Mouse (Mus musculus): ENCODE results near the gene Rfc3. TPM values are rescaled to one million over a fixed set of nuclear protein-coding genes. Genes with fewer than 3 reads are reported as not detected.
A peak's percentile ranks its signal among the peaks of the same experiment; 100 is the strongest.
"Not testable (repeated sequence)": the region's sequence is repeated elsewhere in the genome, so short reads cannot be mapped to it uniquely, and the experiment has no call there.

Rfc3 gene
- 10 to 100 TPM in 1 of 2 experiments, 1 to 10 TPM in 1; 7.1 to 10.2 TPM for total RNA-seq (2021)
- long read RNA-seq, partial matches to known transcripts, result 0 of 1 reads
- long read RNA-seq, other reads (novel, unspliced or antisense), result 1 of 1 reads

DNA sequence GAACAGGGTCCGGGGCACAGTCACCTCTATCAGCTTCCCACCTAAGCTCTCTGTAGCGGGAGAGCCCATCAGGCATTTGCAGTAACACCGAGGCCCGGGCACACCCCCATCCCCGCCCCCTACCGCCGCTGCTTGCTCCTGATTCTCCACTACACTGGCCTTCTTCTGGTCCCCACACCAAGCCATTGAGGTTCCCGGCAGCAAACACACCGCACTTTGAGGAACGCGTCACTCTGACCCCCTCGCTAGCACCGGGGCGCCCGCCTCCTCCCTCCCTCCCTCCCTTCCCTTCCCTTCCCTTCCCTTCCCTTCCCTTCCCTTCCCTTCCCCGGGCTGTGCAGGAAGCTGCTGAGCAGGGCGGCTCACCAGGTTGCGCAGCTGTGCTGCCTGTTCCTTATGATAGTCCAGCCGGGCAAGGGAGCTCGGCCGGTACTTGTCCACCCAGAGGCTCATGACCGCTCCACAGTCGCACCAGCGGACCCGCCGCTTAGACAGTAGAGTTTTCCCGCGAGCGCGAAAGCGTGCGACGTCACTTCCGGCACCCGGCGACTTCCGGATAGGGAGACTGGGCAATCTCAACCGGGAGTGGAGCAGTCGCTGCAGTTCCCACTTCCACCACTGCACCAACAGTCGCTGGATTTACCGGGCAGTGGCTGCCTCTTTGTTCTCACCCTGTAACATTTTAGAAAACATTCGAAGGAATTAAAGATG is at the start of gene Rfc3:
Gene Rfc3, minus strand, starts transcription at position 543 of the 711 bp plus-strand sequence.
- peak; percentile 91 to 96 for DNase-seq (ENCODE audit: low spot score in 2 of 2)

DNA sequence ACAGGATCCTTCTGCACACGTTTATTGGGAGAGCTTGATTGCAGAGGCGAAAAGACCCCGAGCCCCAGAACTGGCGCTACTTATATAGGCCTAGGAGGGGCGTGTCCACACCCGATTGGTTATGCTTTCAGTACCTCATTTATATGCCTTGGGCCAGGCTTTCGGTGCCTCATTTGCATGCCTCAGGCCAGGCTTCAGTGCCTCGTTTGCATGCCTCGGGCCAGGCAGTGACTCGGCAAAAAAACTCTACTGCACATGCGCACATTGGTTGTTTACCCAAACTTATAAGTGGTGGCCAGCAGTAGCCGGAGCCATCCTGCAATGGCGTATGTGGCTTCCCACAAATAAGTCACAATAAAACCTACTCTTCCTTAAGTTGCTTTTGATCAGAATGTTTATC is 42.6 kb upstream of the Rfc3 start:
- DNase-seq (ENCODE audit: low spot score in 2 of 2), result not testable (repeated sequence)

- DNase-seq (ENCODE audit: low spot score in 2 of 2), result peak; percentile 60 to 81
Observed at GRCm38 (mm10) chr5:151686606-151687525, 35.8 kb upstream of the Rfc3 start.

DNA sequence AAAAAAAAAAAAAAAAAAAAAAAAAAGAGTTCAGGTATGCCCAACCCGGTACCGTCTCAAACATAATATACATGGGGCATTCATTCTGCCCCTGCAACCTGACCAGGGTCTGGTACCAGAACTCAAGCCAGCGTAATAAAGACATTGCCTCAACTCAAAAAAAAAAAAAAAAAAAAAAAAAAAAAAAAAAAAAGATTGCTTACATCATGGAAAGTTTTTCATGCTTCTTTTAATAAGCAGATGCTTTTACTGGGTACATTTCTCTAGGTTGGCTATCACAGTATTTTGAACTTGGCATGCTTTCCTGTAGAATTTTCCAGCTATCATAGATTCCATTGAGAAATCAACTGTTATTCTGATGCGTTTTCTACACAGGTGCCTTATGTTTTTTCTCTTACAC is 11.2 kb upstream of the Rfc3 start:
- no peak for DNase-seq (ENCODE audit: low spot score in 2 of 2)

DNA sequence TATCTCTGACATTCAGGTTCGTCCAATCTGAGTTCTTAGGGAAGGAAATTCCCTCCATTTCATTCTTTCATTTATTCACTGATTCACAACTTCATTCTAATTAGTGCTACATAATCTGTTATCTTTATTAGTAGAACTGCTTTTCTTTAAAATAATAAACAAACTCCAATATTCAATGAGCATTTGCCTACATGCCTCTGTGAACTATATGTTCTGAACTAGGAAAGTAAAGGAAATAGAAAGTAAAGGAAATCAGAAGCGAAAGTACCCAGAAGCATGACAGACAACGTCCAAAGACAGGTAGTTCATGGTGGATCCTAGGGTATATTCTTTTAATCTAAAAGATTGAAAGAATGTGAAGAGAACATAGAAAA is 356 bp upstream of the Rfc3 start:
- DNase-seq (ENCODE audit: low spot score in 2 of 2), result no peak

DNA sequence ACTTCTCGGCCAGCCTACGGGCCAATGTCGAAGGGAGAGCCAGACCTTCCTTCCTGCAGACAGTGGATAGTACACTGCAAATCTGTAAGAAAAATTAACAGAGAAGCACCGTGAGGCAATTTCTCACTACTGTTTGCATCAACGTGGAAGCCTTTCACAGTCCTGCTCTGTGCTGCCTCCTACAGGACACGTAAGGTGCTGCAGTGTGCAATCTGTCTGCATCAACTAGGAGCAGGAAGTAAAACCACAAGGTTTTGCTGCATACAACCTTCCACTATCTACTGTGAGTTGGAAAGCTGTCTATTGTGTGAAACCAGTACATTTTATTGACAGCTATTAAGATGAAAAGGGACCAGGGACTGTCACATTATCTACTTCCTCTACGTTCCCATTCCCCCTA is 6.2 kb downstream of the Rfc3 start:
- no peak for DNase-seq (ENCODE audit: low spot score in 2 of 2)

DNA sequence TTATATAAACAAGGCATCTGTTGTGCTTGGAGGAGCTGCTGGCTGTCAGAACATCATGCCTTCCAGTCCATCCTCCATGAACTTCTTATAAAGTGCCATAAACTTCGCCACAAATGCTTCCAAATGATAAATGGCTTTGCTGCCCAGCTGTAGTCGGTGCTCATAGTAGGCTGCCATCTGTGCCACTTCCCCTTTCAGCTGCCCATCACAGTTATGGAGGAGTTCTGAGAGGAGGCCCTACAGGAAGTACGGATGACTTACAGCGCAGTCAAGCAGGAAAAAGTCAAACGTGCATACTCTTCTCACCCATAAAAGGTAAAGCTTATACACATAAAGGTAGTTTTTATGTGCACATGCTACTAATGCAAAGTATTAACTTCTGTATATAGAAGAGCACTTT is 8.2 kb downstream of the Rfc3 start:
- DNase-seq (ENCODE audit: low spot score in 2 of 2), result no peak

GRCm38 (mm10) chr5:151642102-151642501 is 8.9 kb downstream of the Rfc3 start:
- DNase-seq (ENCODE audit: low spot score in 2 of 2), result no peak

DNA sequence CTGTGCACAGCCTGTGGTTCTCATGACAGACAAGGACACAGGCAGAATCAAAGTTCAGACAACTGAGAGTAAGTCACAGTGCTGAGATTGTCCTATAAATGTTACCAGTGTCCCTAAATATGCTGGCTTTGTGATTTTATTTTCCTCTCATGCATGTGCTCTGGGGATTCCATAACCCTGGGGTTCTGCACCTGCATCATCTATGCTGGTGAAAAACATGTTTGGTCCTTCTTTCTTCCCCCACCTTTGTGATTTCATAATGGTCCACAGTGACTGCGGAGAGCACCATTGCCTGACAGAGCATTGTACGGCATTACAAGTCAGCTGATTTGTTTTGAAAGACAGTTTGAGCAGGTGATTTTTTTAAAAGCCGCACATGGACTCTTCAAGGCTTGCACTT is 45.1 kb downstream of the Rfc3 start, which contains the start of gene Vmn2r18:
Gene Vmn2r18, minus strand, starts transcription at position 101 of the 400 bp plus-strand sequence.
- no peak for DNase-seq (ENCODE audit: low spot score in 2 of 2)

DNA sequence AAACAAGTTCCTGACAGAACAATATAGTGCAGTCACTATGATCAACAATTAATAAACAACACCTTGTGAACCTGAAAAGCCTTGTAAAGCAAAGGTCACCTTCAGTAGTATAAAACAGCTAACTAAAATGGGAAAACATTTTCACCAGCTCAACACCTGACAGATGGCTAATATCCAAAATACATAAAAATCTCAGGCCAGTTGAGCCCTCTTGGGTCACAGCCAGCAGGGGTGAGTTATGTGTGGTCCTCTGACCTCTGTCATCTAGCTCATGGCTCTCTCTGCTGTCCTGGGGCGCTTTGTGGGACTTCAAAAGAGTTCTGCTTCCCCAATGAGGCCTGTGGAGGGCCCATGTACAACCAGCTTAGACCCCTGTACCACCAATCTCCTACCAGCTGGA is 49.3 kb downstream of the Rfc3 start:
- DNase-seq (ENCODE audit: low spot score in 2 of 2), result no peak

Other genes starting within 250 kb of the Rfc3 start
- gene Gm42906, start 223.1 kb downstream of the Rfc3 start, total RNA-seq (2021), result not detected
- not detected for gene Vmn2r18, start 45.2 kb downstream of the Rfc3 start, total RNA-seq (2021)

All from layer of hippocampus, adult 18-20 months (tissue).